Mouse (Mus musculus) central nervous system, embryonic 11.5 days (tissue): Measurements from ENCODE around the gene H2afy. TPM values are rescaled to one million over a fixed set of nuclear protein-coding genes. Genes with fewer than 3 reads are reported as not detected.

Experiments
- polyA plus RNA-seq: library from polyadenylated mRNA; depleted of rRNA; stranded (reverse); fragments of >200 nt; gene quantifications from 2 replicates; pipeline ENCODE4 v1.2.3, GENCODE M21; 2012; rRNA removed

The H2afy gene
- polyA plus RNA-seq: 441 and 534 TPM in 2 replicates

GRCm38 (mm10) chr13:56136200-56136599, at the start of gene H2afy:
TSS of gene H2afy (minus strand) at chr13:56136361.

GRCm38 (mm10) chr13:56178416-56179035, 42.4 kb upstream of the H2afy start, which contains the start of gene Tifab:
TSS of gene Tifab (minus strand) at chr13:56178885.

Other genes with a start within 250 kb of the H2afy start
- gene Tifab, start 42.5 kb upstream of the H2afy start, polyA plus RNA-seq: 0.72 and 0.96 TPM in 2 replicates
- gene Neurog1, start 115.8 kb upstream of the H2afy start, polyA plus RNA-seq: 39.3 and 49.9 TPM in 2 replicates
- 11.0 and 38.8 TPM in 2 replicates for gene Cxcl14, start 160.2 kb upstream of the H2afy start, polyA plus RNA-seq